Mouse (Mus musculus): ENCODE measurements around the gene Etv6. TPM values are rescaled to one million over a fixed set of nuclear protein-coding genes. Genes with fewer than 3 reads are reported as not detected.

Etv6 gene
- total RNA-seq, 2 experiments from 2014 or later: 47.8 TPM

- DNase-seq (ENCODE audit: low spot score in 2 of 2): no peak
These were observed 37.4 kb downstream of the Etv6 start for GRCm38 (mm10) chr6:134072906-134073305.

DNA sequence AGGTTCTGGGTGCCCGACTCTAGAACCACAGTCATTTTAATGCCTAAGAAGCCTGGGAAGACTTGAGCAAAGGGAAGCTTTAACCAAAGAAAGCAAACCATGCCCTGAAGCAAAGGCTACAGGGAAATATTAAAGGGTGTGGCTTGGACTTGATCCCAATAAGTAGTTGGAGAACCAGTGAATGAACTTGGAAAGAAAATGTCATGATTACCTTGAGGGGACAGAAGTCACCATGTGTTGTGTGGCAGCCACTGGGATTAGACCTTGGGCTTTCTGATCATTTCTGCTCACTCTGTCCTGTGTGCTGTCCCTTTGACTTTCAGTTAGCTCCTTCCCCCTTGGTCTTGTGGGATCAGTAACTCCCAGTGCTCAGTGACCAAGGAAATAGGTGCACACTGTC, 38.9 kb downstream of the Etv6 start:
- DNase-seq (ENCODE audit: low spot score in 2 of 2): no peak

DNA sequence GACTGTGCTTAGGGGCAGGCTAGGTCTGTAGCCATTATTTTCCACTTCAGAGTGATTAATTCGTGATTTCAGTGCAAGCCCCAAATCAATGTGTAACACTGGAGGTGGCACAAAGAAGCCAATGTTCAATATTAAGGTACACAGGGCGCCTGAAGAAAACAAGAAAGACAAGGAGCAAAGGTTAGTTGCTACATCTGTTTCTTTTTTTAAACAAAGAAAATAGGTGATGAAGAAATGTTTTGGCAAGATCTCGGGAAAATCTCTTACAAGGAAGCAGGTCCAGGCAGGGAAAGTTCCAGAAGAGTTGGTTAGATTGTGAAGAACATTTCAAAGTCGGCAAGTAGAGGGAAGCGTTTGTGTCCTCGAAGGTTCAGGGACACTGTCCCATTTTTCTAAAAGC, 39.5 kb downstream of the Etv6 start:
- no peak for DNase-seq (ENCODE audit: low spot score in 2 of 2)

GRCm38 (mm10) chr6:134078016-134078415, 42.5 kb downstream of the Etv6 start:
- no peak for DNase-seq (ENCODE audit: low spot score in 2 of 2)

- no peak for DNase-seq (ENCODE audit: low spot score in 2 of 2)
These were observed 43.6 kb downstream of the Etv6 start for GRCm38 (mm10) chr6:134079112-134079511.

GRCm38 (mm10) chr6:134079563-134079962, 44.1 kb downstream of the Etv6 start:
- no peak for DNase-seq (ENCODE audit: low spot score in 2 of 2)

DNA sequence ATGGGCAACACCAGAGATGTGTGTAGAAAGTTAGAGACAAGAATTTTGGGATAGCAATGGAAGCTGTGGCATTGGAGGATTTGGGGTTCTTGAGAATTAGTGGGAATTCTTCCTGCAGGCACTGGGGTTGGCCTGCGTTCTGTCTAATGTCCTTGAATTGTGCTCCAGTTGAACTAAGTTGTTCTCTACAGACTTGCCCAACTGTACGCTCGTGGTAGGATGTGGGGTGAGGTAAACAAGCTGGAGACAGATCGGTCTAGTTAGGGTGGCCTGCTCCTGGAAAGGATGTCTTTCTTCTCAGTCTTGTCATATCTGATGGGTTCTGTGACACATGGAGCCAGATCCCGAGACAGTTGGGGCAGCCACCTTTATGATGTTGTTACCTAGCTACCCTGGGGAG, 45.4 kb downstream of the Etv6 start:
- DNase-seq (ENCODE audit: low spot score in 2 of 2): no peak

- no peak for DNase-seq (ENCODE audit: low spot score in 2 of 2)
These were observed 46.9 kb downstream of the Etv6 start for GRCm38 (mm10) chr6:134082229-134082920.

GRCm38 (mm10) chr6:134083428-134083827, 47.9 kb downstream of the Etv6 start:
- no peak for DNase-seq (ENCODE audit: low spot score in 2 of 2)

DNA sequence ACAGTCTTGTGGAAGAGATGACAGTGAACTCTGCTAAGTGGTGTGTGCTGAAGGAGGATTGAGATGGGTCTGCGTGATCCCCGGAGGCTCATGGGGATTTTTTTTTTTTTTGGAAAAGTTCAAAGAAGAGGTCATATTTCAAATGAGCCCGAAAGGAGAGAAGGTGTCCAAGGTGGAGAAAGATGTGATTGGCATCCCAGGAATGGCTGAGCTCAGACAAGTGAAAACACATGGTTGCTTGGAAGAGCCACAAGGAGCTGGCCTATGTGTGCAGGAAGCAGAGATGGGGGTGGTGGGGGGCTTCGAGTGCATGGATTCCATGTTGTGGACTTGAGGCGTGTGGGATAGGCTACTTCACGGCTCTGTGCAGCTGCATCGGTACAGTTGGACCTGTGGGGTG, 50.9 kb downstream of the Etv6 start:
- no peak for DNase-seq (ENCODE audit: low spot score in 2 of 2)

GRCm38 (mm10) chr6:134087709-134088108, 52.2 kb downstream of the Etv6 start:
- DNase-seq (ENCODE audit: low spot score in 2 of 2): no peak

DNA sequence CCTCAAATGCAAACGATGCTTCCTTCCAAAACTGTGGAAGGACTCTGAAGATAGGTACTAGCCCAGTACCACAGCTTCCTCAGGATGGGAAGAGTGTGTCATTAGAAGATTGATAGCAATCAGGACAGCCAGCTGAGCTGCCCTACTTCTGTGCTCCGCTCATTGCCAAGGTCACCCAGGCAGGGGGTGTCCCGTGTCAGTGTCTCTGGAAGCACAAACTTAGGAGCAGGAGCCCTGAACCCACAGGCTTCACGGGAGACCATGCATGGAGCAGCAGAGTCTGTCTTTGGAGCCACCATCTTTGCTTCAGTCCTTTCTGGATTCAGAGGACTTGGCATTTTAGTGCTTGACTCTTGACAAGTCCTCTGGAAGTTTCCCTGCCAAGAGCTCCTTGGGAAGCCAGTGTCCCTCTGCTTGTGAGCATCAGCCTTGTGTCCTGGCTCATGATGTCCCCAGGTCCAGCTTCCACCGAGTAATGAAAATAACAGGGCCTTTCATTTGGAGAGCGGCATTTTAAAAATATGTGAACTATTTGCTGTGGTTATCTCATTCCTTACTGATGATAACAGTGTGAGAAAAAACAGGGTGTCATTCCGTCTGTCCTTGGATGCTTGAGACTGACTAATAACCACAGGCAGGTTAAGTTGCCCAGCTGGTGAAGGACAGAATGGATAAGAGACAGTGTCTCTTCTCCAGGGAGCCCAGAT, 54.3 kb downstream of the Etv6 start:
- DNase-seq (ENCODE audit: low spot score in 2 of 2): no peak

- DNase-seq (ENCODE audit: low spot score in 2 of 2): no peak
These were observed 54.8 kb downstream of the Etv6 start for GRCm38 (mm10) chr6:134090378-134090692.

DNA sequence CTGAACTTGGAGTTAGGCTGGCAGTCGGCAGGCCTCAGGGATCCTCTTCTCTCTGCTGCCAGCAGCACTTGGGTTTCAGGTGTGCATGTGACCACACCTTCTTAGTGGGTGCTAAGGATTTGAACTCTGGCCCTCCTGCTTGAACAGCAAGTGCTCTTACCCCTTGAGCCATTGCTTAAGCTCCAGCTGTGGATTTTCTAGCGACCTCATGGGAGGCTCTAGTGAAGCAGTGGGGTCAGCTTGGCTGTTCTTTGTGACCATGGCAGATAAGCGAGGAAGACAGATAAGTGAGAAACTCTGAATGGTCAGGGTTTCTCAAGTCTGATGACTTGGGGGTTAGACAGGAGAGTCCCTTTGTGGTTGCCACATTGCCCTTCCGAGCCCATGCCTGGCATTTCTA, 55.4 kb downstream of the Etv6 start:
- no peak for DNase-seq (ENCODE audit: low spot score in 2 of 2)

- DNase-seq (ENCODE audit: low spot score in 2 of 2): no peak
These were observed 55.9 kb downstream of the Etv6 start for GRCm38 (mm10) chr6:134091398-134091801.

- DNase-seq (ENCODE audit: low spot score in 2 of 2): no peak
These were observed 58.6 kb downstream of the Etv6 start for GRCm38 (mm10) chr6:134094066-134094465.

DNA sequence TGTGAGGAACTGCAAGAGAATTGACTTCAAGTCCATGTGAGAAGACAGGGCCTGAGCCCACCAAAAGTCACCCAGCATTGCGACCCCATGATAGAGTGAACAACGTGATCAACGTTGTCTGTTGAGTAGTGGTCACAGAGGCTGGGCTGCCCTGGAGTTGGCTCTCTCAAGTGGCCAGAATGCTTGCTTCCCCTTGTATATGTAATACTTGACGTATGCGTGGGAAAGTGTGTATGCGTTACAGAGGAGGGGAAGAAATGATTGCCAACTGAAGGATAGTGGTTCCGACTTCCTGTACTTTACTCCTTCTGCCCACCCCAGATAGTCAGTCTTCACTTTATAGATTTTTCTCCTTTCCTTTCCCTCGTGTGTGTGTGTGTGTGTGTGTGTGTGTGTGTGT, 59.1 kb downstream of the Etv6 start:
- no peak for DNase-seq (ENCODE audit: low spot score in 2 of 2)

- DNase-seq (ENCODE audit: low spot score in 2 of 2): no peak
These were observed 60.1 kb downstream of the Etv6 start for GRCm38 (mm10) chr6:134095582-134095981.

DNA sequence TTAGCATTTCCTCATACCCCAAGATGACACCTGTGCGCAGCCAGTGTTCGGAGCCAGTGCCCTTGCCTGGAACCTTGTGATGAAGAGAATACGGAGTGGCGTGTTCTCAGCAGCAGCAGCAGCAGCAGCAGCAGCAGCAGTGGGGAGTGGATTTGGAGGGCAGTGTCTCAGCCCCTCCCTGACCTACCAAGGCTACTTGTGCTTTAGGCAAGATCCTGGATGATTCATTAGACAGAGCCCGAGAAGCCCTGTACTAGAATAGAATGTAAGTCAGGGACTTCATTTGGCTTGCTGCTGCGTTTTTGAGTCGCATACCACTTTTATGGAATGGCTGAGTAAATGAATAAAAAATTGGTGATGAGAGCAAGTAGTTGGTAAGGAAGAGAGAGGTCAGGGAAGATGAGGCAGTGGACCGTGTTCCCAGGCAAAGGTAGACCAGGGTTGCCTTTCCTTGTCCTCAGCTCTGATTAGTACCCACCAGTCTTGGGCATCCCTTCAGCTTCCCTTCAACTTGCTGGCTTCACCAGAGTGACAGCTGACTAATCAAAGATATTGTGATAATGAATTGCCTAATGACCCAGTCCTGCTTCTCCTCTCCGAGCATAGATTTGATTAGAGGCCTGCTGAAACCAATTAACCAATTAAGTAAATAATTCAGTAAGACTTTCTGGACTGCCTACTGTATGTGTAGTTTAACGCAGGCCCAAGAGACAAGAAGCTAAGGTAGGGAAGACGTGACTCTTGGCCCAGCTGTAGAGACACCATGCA, 64.7 kb downstream of the Etv6 start:
- DNase-seq (ENCODE audit: low spot score in 2 of 2): no peak

GRCm38 (mm10) chr6:134102396-134102795, 66.9 kb downstream of the Etv6 start:
- DNase-seq (ENCODE audit: low spot score in 2 of 2): no peak

DNA sequence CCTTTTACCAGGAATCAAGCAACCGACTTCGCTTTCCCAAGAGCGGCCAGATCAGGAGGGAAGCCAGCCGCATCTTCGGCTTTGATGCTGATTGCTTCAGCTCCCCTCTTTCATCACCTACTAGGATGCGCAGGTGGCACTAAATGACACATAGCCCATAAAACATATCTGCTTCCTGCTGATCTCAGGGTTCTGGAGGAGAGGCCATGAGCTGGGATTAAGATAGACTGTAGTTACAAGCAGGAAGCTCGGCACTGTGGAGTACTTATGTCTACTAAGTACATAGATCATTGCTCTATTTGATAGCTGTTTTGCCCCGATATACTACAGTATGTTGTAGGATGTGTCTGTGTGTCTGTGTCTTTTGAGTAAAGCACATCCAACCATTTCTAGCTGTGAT, 68.0 kb downstream of the Etv6 start:
- DNase-seq (ENCODE audit: low spot score in 2 of 2): no peak

- DNase-seq (ENCODE audit: low spot score in 2 of 2): no peak
These were observed 70.2 kb downstream of the Etv6 start for GRCm38 (mm10) chr6:134105514-134106201.
